In genomic region chr7:35467856-35468255, GRCm38 (mm10) we compare ENCODE assay signal across 19 mouse cellular contexts. TPM values are rescaled to one million over a fixed set of nuclear protein-coding genes. Genes with fewer than 3 reads are reported as not detected.
"Had no signal": no experiment of that assay in that cellular context is flagged by ENCODE, and none has a peak within 500 bp of the region (broad histone marks: within the 10 kb centered on the region; RNA-seq: fewer than 3 reads in every experiment).

No protein-coding gene starts in this region.

- H3K4me3 ChIP-seq: lung, embryonic 15.5 days; megakaryocyte, embryonic 14.5 days; midbrain, embryonic 13.5 days; midbrain, embryonic 15.5 days; neural tube, embryonic 12.5 days; stomach, embryonic 15.5 days had no signal

- H3K27ac ChIP-seq: lung, embryonic 15.5 days; macrophage; midbrain, embryonic 13.5 days; midbrain, embryonic 15.5 days; neural tube, embryonic 12.5 days; stomach, embryonic 15.5 days; stomach, postnatal 0 days had no signal

- DNase-seq: lung, adult 2 months; lung, postnatal 14 days; lung, postnatal 36 days; right cerebral cortex, postnatal 14 days; thymus, adult 2 months; thymus, postnatal 25 days; thymus, postnatal 4 days had no signal

RNA-seq across cellular contexts. Expression of gene Slc7a9, which starts 19.3 kb away (rescaled TPM):
- total RNA-seq: megakaryocyte progenitor cell, adult 5-6 weeks; midbrain, postnatal 0 days; monocyte, adult 5-6 weeks; neutrophil, adult 5-6 weeks had no signal
